Mouse (Mus musculus) mature B cell (primary cell): Measurements from ENCODE around the gene Galnt17.

Source experiments
- in situ Hi-C: fragments of 300-500 bp; cut with MboI; formaldehyde crosslinking; loops from 2 replicates; pipeline ENCODE4 v1.14.3; 2019

Gene Galnt17

DNA sequence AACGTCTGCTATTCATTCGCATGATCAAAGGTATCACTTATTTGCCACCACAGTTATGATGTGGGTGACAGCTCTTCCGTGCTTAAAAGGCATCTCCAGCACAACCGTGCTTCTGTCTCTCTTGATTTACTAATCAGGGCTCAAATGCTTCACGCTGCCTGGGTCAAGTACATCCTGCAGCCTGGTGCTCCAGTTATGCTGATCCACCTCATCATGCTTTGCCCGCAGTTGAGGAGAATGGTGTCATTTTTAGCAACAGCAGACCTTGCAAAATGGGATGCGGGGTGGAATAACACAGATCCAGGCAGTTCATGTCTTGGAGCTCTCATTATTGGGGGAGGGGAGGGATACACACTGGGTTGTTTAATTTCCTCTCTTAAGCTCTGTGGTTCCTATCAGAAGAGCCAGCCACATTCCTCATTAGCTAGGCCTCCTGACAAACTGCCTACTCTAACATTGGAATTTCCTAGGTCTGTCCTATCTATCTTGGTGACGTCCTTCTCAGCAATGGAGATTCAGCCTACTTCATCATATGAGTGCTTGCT is 187.9 kb downstream of the Galnt17 start:
- in situ Hi-C loops: no loop called here

DNA sequence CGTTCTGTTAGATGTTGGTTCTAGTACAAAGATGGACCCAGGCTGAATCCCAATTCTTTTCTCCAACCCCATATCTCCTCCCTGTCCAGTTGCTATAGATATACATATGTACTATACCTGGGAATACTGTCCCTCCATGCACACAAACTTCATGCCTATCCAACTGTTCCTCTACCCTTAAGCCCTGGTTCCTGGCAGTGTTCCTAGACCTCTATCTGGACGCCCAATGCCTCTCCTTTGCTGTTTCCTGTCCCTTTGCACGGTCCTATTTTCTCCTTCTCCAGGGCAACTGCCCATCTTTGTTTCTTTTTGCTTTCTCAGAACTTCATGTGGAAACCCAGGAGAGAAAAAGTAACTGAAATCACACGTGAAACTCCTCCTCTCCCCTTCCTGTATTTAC is 188.4 kb downstream of the Galnt17 start:
- in situ Hi-C loops: no loop called here

DNA sequence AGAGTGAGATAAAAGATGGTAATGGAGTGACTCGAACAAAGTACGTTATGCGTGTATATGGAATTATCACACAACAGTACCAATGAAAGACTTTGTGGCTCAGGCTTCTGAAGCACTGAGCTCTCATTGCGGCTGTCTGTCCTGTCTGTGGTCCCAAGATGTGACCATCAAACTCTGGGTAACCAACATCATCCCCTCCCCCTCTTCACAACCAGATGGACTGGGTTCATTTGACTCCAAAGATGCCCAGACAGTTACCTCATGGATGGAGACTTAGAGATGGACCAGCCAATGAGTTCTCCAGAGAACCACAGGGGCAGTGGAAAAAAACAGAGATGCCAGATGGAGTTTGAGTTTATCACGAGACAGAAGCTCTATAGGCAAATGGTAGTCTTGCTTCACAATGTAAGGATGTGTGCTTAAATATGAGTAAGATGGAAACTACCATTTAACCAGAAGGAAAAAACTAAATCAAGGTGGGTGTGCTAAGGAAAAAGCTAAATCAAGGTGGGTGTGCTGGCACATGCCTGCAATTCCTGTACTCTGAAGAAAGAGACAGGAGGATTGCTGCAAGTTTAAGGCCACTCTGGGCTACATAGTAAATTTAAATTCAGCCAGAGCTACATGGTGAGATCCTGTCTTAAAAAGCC is 190.8 kb downstream of the Galnt17 start:
- in situ Hi-C loops: no loop called here

DNA sequence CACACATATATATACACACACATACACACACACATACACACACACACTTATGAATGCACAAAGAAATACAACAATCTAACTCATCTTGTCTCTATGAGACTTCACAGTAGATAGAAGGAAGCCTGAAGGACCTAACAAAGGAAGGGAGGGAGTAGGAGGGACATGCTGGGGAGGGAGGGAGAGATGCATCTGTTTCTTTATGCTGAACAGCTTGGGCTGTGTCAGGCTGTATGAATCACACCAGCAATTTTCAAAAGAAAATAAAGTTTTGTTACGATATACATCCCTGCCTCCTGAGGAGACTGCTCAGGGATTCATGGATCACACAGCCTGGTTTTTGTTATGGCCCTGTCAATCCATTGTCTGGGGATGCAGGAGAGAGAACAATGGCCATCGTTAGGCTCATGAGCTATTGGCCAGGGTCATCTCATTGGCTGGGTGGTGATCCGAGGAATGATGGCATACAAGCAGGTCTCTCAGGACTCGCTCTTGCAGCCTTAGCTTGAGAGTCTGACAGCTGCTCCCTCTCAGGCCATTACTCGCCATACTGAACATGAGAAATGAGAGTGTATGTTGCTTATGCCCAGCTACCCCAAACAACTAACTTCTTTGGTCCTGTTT is 194.3 kb downstream of the Galnt17 start:
- in situ Hi-C loops: no loop called here

DNA sequence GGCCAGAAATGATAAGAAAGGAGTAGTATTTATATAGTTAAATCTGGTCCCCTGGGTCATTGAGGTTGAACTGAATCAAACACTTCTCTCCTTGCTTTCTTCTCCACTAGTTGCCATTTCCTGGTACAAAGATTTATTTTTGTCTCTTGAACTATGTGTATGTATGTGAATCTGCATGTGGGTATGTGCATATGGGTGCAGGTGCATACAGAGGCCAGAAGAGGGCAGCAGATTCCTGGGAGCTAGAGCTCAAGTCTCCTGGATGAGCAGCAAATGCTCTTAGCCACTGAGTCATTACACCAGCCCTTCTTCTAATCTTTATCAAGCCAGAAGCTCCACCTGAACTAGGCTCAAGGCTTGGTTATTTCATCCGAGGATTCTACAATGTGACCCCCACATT is 201.1 kb downstream of the Galnt17 start:
- in situ Hi-C loops: no loop called here

DNA sequence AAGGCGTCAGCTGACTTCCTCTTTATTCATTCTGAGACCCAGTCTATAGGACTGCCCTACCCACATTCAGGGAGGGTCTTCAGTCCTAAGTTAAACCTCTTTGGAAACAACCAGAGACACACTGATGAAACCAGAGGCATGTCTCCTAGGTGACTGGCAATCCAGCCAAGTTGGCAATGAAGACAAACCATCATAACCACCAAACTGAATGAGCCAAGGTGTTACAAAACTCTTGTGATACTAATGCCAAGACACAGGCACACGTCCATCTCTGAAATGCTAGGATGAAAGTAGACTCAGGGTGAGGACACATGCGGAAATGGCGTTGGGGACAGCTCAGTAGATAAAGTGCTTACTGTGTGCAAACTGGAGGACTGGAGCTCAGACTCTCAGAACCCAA is 211.5 kb downstream of the Galnt17 start:
- in situ Hi-C loops: no loop called here

DNA sequence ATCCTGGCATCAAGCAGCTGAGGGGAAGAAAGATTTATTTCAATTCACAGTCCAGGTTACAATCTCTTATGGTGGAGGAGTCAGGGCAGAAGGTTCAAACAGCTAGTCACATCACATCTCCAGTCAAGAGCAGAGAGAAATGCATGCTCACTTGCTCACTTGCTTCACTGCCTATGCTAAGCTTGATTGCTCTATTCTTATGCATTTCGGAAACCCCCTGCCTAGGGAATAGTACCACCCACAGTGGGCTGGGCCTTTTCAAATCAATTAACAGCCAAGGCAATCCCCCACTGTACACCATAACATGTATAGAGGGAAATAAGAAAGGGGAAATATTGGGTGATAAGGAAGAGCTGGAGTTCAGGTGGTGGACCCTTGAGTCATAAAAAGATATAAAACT is 212.7 kb downstream of the Galnt17 start:
- in situ Hi-C loops: no loop called here

DNA sequence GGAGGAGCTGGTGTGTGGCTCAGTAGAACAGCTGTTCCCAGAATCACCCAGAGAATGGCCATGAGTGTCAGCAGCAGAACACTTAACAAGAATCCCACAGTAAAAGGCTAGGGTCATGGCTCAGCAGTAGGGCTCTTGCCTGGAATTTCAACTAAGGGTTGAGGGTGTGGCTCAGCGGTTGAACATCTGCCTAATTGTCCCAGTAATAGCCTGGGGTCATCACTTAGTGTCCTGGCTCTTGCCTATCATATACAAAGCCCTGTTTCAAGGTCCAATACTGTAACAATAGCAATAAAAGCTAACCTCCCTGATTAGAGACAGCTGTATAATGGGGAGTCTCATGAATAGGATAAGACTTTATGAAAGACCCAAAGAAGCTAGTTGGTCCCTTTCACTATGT is 213.5 kb downstream of the Galnt17 start:
- in situ Hi-C loops: no loop called here

DNA sequence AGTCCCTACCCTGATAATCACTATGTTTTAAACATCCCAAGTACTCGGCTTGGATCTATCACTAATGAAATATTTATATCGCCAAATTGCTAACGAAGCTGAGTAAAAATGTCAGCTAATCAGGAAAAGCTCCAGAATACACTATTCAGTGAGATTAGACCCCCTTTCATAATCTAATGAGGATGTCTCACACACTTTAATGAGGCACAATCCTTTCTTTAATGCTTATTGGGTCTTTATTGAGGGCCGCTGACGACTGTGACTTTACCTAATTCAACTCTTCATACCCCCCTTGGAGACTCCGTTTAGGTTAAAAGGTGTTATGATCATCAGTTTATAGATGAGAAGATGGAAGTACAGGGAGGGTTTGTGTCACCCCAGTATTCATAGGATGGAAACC is 214.2 kb downstream of the Galnt17 start:
- in situ Hi-C loops: no loop called here

DNA sequence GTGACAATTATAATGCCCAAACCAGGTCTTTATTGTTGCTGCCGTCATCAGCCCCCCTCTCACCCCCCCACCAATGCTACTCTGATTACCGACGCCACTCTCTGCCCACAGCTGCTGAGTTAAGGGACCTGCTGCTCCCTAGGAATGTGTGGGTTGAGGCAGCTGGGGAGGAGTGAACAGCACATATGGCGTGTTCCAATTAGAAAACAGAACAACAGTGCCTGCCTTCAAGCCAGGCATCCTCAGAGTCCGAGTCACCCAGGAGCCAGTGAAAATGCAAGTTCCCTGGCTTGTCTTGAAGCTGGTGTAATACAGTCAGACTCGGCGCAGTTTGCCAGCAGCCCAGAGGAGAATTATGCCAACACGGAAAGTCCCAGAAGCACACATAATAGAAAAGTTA is 218.4 kb downstream of the Galnt17 start:
- in situ Hi-C loops: no loop called here

DNA sequence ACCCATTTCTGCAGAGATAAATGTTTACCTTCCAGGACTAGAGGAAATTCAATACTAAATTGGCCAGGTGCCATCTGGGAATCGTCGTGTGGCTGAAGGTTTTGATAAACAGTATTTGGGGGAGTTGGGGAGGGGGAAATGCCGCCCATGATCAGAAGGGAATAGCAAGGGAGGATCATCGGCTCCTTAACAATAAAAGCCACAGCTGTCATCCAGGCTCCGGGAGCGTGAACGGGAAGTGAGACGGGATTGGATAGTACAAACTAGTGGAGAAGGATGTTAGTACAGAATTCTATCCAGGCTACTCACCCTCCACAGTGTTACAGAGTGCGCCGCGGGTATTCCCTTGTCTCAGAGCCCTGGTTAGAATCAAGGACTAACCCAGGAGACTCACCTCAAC is 219.4 kb downstream of the Galnt17 start:
- in situ Hi-C loops: no loop called here

DNA sequence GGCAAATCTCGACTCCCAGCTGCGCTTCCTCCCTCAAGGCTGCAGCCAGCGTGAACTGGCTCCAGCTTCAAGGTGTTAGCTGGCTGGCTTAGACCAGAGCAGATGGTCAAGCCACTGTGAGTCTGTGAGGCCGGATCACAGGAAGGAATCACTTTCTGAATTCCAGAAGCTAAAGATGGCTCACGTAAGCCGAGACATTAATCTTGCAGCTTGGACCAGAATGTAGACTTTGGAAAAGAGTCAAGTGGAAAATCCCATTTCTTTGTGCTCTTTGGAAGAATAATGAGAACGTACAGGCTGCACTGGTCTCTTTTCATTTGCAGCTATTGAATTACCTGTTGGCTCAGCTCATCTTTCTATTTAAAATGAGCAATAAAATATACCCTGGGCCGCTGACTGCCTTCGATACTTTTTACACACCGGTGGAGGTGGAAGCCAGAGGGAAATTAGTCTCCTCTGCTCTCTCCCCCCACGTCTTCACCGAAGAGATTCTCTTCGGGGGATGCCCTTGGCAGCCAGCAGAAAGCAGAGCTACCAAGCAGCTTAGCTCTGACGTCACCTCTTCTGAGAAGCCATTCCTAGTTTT is 225.1 kb downstream of the Galnt17 start:
- in situ Hi-C loops: no loop called here

DNA sequence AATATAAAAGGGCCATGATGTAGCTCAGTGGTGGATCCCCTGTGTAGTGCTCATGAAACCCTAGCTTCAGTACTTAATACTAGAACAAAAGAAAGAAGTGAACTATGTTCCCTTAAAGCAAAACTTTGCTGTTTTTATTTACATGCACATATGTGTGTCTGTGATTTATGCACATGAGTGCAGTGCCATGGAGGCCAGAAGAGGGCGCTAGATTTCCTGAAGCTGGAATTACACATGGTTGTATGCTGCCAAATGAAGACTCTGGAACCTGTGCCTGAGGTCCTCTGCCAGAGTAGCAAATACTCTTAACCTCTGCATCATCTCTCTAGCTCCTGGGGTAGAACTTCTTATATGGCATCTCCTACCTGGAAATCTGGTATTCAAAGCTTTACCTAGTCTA is 230.6 kb downstream of the Galnt17 start:
- in situ Hi-C loops: no loop called here

DNA sequence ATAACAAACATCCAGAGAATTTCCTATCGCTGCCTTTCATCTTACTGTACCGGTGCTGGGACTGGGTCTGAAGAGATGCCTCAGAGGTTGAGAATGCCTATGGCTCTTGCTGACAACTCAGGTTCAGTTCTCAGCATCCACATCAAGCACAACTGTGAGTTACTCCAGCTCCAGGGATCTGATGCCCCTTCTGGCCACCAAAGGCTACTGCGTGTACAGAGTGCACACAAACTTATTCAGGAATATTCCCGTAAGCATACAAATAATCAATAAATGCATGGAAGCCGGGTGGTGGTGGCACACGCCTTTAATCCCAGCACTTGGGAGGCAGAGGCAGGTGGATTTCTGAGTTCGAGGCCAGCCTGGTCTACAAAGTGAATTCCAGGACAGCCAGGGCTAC is 232.5 kb downstream of the Galnt17 start:
- in situ Hi-C loops: no loop called here

DNA sequence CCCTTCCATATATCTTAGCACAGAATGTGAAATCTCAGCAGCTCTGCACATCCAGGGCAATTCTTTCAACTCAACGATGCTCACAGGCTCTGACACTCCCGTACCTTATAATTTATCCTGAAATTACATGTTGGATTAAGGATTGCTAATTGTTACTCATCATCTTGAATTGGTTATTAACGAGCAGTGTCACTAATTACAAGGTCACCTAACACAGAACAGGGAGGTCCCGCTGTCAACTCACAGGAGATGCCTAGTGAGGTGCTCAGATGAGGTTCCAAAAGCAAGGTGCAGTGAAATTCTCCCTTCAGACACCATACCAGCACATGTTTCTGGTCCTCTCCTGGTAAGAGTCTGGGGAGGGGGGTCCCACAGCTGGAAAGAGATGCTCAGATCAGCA is 234.0 kb downstream of the Galnt17 start:
- in situ Hi-C loops: no loop called here

DNA sequence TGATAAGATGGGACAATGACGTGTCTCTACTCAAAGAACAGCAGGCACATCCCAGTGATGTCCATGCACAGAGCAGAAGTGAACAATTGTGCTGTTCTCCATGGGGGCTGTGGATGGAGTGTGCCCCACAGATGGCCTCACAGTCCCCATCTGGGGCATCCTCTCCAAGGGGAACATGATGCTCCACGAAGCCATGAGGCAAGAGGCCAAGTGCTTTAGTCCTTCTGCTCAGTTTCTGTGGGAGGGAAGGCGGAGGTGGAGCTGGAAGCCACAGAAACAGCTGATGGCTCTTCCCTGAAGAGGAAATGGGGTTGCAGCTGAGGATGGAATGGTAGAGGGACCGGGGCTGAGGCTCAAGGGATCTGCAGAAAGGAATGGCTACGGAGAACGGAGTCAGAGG is 243.1 kb downstream of the Galnt17 start:
- in situ Hi-C loops: no loop called here

DNA sequence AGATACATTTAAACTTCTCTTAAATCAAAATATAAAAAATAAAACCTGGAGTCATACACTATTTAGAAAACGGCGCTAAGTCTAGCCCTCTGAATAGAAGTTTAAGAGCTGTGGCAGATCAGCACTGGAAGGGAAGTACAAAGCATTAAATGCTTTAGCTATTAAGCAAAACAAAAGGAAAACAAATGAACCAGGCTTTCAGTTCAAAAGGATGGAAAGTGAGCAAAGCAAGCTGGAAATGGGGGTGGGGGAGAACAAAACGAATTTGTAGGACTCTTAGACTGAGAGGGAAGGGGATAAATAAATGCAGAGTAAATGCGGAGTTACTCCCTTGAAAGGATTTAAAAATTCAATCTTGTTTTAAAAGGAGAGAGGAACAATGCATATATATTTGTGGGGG is 259.8 kb downstream of the Galnt17 start:
- in situ Hi-C loops: no loop called here

DNA sequence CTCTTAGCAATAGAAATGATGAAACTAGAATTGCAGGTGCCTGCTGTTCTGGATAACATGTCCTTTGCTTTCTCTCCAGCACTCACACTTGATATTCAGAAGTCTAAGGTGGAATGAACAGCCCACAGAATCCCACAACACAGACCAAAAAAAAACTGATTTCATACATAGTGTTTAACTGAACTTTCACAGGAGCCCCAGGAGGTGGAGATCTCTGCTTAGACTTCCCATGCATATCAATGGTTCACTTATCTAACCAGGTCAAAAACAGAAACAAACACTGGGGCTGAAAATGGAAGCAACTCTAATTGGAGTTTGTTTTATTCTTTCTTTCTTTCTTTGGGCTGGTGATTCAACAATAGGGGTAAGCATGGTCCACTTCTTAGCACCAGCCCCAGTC is 265.2 kb downstream of the Galnt17 start:
- in situ Hi-C loops: no loop called here

DNA sequence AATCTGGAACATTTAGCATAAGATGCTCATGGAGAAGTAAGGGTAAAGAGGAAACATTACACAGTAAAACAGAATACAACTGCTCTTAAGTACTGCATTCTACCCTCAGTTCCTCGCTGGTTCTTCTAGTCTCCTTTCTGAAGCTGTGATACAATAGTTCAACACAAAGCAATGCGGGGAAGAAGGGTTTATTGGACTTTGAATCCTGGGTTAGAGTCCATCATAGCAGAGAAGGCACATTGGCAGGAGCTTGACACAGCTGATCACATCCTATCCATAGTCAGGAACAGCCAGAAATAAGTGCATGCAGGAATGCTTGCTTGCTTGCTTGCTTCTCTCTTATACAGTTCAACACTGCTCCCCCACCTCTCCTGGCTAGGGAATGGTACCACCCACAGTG is 267.9 kb downstream of the Galnt17 start:
- in situ Hi-C loops: no loop called here

DNA sequence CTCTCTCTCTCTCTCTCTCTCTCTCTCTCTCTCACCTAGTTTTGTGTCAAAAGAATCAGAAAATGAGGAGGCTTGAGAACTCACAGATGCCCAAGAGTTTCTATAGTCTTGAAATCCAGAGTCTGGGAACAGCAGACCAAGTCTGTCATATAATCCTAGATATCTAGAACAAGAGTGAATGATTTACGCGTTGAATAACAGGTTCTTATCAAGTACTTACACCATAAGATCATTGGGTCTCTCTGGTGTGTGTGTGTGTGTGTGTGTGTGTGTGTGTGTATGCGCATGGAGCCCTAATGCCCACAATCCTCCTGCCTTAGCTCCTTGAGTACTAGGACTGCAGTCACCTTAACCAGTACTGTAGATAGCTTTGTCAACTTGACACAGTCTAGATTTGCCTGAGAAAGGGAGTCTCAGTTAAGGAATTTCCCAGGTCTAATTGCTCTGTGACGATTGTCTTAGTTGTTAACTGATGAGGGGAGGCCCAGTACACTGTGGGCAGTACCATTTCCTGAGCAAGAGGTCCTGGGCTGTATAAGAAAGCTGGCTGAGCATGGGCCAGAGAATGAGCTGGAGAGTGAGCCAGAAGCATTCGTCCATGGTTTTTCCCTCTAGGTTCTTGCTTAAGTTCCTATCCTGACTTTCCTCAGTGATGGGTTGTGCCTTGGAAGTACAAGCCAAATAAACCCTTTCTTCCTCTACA is 268.5 kb downstream of the Galnt17 start:
- in situ Hi-C loops: no loop called here

DNA sequence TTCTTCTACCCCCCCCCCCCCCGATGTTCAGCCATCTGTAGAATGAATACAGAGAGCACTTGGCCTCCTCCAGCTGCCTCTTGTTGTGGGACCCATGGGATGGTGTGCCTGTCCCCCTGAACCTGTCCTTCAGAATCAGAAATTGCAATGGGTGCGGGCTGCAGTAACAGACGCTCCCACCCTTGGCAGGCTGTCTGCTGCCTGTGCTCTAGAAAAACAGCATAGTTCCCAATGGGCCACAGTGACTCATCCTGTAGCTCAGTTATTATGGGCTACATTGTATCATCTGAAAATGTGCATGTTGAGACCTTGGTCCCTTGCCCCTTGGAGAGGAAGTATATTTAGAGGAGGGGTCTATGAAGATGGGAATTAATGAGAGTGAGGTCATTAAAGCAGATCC is 283.8 kb downstream of the Galnt17 start:
- in situ Hi-C loops: no loop called here

DNA sequence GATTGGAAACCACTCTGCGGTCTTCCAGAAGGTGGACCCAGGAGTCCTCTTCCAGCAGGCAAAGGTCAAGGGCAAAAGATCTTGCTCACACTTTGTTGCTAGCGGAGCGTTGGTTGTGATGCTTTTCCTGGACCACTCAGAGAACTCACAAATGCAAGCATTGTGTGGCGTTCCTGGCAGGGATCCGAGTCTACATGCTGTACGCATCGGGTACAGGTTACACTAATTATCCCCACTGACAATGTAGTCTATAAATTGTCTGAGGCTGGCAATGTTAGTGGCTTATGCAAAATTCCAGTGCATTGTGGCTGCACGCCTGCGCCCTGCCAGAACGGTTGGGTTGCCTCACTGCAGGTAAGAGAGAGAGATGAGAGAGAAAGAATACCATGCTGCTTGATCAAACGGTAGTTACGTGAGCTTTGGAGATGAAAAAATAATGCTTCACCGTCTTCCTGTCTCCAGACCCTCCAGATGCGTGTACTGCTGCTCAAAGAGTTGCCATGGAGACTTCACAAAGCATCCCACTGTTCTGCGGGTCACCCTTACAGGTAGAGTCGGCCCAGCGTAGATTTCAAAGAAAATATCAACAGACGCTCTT is 285.8 kb downstream of the Galnt17 start:
- in situ Hi-C loops: no loop called here
